ENCODE assay signal across 23 mouse cellular contexts in genomic region chr1:133366951-133367605, GRCm38 (mm10). TPM values are rescaled to one million over a fixed set of nuclear protein-coding genes. Genes with fewer than 3 reads are reported as not detected.
A peak's percentile ranks its signal among the peaks of the same experiment; 100 is the strongest.
DNase-seq lines count a peak whose midpoint lies in the region; ATAC-seq and TF ChIP-seq lines count a peak whose summit lies in the region.
"Had no signal": no experiment of that assay in that cellular context is flagged by ENCODE, and none has a peak within 500 bp of the region (broad histone marks: within the 10 kb centered on the region; RNA-seq: fewer than 3 reads in every experiment).

No protein-coding gene starts in this region.

- ATAC-seq in liver, embryonic 11.5 days (replicated peaks; ENCODE audit: low FRiP score): no peak
- no peak for ATAC-seq in embryonic facial prominence, embryonic 14.5 days (ENCODE audit: low read depth)
- ATAC-seq: forebrain, embryonic 15.5 days; intestine, embryonic 15.5 days; midbrain, embryonic 16.5 days; Patski had no signal

- H3K36me3 ChIP-seq in liver, adult 2 months (ENCODE audit: control insufficient read depth, insufficient read depth, low read length): peaks cover 12% of the 10 kb centered on the region; the same call in 1 of the 2 replicates
- no peaks in the 10 kb centered on the region for H3K36me3 ChIP-seq in liver, embryonic 11.5 days (ENCODE audit: control insufficient read depth, insufficient read depth, low read length)
- 0 out of 2 replicates have a peak, but pooled peaks cover 2% of the 10 kb centered on the region for H3K36me3 ChIP-seq in E14TG2a.4 (ENCODE audit: insufficient read depth, low read length)
- no peaks in the 10 kb centered on the region for H3K36me3 ChIP-seq in embryonic facial prominence, embryonic 14.5 days (ENCODE audit: control insufficient read depth, insufficient read depth, low read length)
- H3K36me3 ChIP-seq: forebrain, embryonic 15.5 days; intestine, embryonic 15.5 days; lung, embryonic 15.5 days had no signal

- H3K4me3 ChIP-seq in gastrocnemius, adult 2 months: no peak overlapping the region
- H3K4me3 ChIP-seq in liver, adult 2 months (ENCODE audit: insufficient read depth, low read depth, low read length): peak overlapping the region; percentile 87
- no peak overlapping the region for H3K4me3 ChIP-seq in liver, embryonic 11.5 days (ENCODE audit: low read depth, low read length)
- H3K4me3 ChIP-seq in E14TG2a.4 (replicated peaks; ENCODE audit: low read length): 0 out of 2 replicates have a peak overlapping the region, but pooled peaks have one; percentile 43
- no peak overlapping the region for H3K4me3 ChIP-seq in embryonic facial prominence, embryonic 14.5 days (ENCODE audit: low read depth, low read length)
- H3K4me3 ChIP-seq: forebrain, embryonic 15.5 days; intestine, embryonic 15.5 days; lung, embryonic 15.5 days had no signal

- 18% methylated on average over 10 of the region's 10 CpGs for WGBS in liver, adult 2 months
- WGBS in liver, embryonic 11.5 days: 49% methylated on average over 10 of the region's 10 CpGs
- WGBS in embryonic facial prominence, embryonic 14.5 days: 40% methylated on average over 10 of the region's 10 CpGs

- no peak for DNase-seq in gastrocnemius, adult 2 months
- DNase-seq in gastrocnemius, adult 8-10 months (ENCODE audit: low spot score in 2 of 2): no peak
- DNase-seq in liver, adult 2 months (ENCODE audit: extremely low read depth, low read depth, low spot score): peak; percentile 91
- no peak for DNase-seq in liver, embryonic 11.5 days (ENCODE audit: low spot score)
- peak; percentile 58 for DNase-seq in embryonic facial prominence, embryonic 14.5 days (ENCODE audit: low spot score)
- no peak for DNase-seq in layer of hippocampus, adult 9-11 months
- DNase-seq in cerebellum, adult 11 months: no peak
- DNase-seq: cerebellum, adult 11-12 months; cerebellum, postnatal 36 days; heart, postnatal 36 days; kidney, postnatal 10 days; right cerebral cortex, postnatal 14 days; thymus, postnatal 4 days had no signal

- no peaks in the 10 kb centered on the region for H3K9me3 ChIP-seq in liver, embryonic 11.5 days (ENCODE audit: control insufficient read depth, low read length)
- H3K9me3 ChIP-seq in E14TG2a.4 (ENCODE audit: low read length): peaks cover 12% of the 10 kb centered on the region
- no peaks in the 10 kb centered on the region for H3K9me3 ChIP-seq in embryonic facial prominence, embryonic 14.5 days (ENCODE audit: control insufficient read depth, low read length)
- H3K9me3 ChIP-seq: forebrain, embryonic 15.5 days; intestine, embryonic 15.5 days; lung, embryonic 15.5 days had no signal

- intact Hi-C loops in gastrocnemius, adult 2 months (cut with DNase I): no loop called here

- H3K79me2 ChIP-seq in liver, adult 2 months (ENCODE audit: control insufficient read depth, insufficient read depth, low read length): peaks cover 18% of the 10 kb centered on the region; the same call in 1 of the 2 replicates

- TF ChIP-seq POLR2A in liver, adult 2 months (IDR thresholded peaks at IDR 0.05; ENCODE audit: extremely low read depth, insufficient read depth, low read length): no peak

- peak overlapping the region; percentile 78 for H3K9ac ChIP-seq in liver, adult 2 months (ENCODE audit: low read depth, low read length)
- no peak overlapping the region for H3K9ac ChIP-seq in liver, embryonic 11.5 days (ENCODE audit: low read depth, low read length)
- H3K9ac ChIP-seq in embryonic facial prominence, embryonic 14.5 days (ENCODE audit: low read depth, low read length): no peak overlapping the region
- H3K9ac ChIP-seq: forebrain, embryonic 15.5 days; lung, embryonic 15.5 days had no signal

- no peaks in the 10 kb centered on the region for H3K27me3 ChIP-seq in liver, adult 2 months (ENCODE audit: control insufficient read depth, insufficient read depth, low read length)
- H3K27me3 ChIP-seq in liver, embryonic 11.5 days (replicated peaks; ENCODE audit: control insufficient read depth, insufficient read depth, low read length): peaks cover 41% of the 10 kb centered on the region
- H3K27me3 ChIP-seq in E14TG2a.4 (ENCODE audit: insufficient read depth, low read length): peaks cover 38% of the 10 kb centered on the region
- H3K27me3 ChIP-seq in embryonic facial prominence, embryonic 14.5 days (replicated peaks; ENCODE audit: control insufficient read depth, insufficient read depth, low read length): peaks cover 20% of the 10 kb centered on the region; the same call in 1 of the 2 replicates

- TF ChIP-seq CTCF in gastrocnemius, adult 2 months (IDR thresholded peaks at IDR 0.05): no peak
- peak; percentile 50 for TF ChIP-seq CTCF in liver, adult 2 months (IDR thresholded peaks at IDR 0.05; ENCODE audit: low read depth, low read length)
- no peak for TF ChIP-seq CTCF in E14TG2a.4 (conservative IDR thresholded peaks at IDR 0.05; ENCODE audit: low read length)

- peak overlapping the region; percentile 59 for H3K27ac ChIP-seq in gastrocnemius, adult 2 months
- peak overlapping the region; percentile 95 for H3K27ac ChIP-seq in liver, adult 2 months (replicated peaks; ENCODE audit: insufficient read depth, low read depth, low read length)
- H3K27ac ChIP-seq in liver, embryonic 11.5 days (ENCODE audit: low read depth, low read length): no peak overlapping the region
- peak overlapping the region; percentile 35; the same call in 1 of the 2 replicates for H3K27ac ChIP-seq in embryonic facial prominence, embryonic 14.5 days (replicated peaks; ENCODE audit: low read depth, low read length)
- H3K27ac ChIP-seq: forebrain, embryonic 15.5 days; lung, embryonic 15.5 days had no signal

- H3K4me2 ChIP-seq in liver, embryonic 11.5 days: no peak overlapping the region
- no peak overlapping the region for H3K4me2 ChIP-seq in embryonic facial prominence, embryonic 14.5 days (ENCODE audit: low read depth, low read length)
- H3K4me2 ChIP-seq: forebrain, embryonic 15.5 days; lung, embryonic 15.5 days had no signal

- H3K4me1 ChIP-seq in liver, adult 2 months (ENCODE audit: control insufficient read depth, insufficient read depth, low read length): peaks cover 45% of the 10 kb centered on the region
- H3K4me1 ChIP-seq in liver, embryonic 11.5 days (replicated peaks; ENCODE audit: control insufficient read depth, insufficient read depth, low read length): peaks cover 17% of the 10 kb centered on the region
- peaks cover 72% of the 10 kb centered on the region for H3K4me1 ChIP-seq in E14TG2a.4 (replicated peaks; ENCODE audit: low read depth, low read length)
- peaks cover 20% of the 10 kb centered on the region for H3K4me1 ChIP-seq in embryonic facial prominence, embryonic 14.5 days (ENCODE audit: control insufficient read depth, insufficient read depth, low read length)

RNA-seq across cellular contexts. Expression of gene Etnk2, which starts 3.7 kb away (rescaled TPM):
- under 1 TPM; 0.10 to 0.20 TPM for total RNA-seq in gastrocnemius, adult 2 months (2021)
- under 1 TPM in 3 of 4 experiments, not detected in 1; 0.15 to 0.64 (median 0.40) TPM for total RNA-seq in gastrocnemius, adult 8-10 months (2022)
- 361 and 389 TPM in 2 replicates for total RNA-seq in liver, adult 2 months (2014; rRNA removed)
- 249 and 278 TPM in 2 replicates for polyA plus RNA-seq in liver, adult 2 months (2012; rRNA removed)
- 4.5 and 5.8 TPM in 2 replicates for polyA plus RNA-seq in liver, embryonic 11.5 days (2014; fragmentation: Nextera tagmentation; extraction: Ambion mirVana)
- polyA plus RNA-seq in embryonic facial prominence, embryonic 14.5 days (2014; fragmentation: Nextera tagmentation; extraction: Ambion mirVana): 3.3 and 3.4 TPM in 2 replicates
- total RNA-seq: megakaryocyte progenitor cell, adult 5-6 weeks had no signal

RNA-seq across cellular contexts. Expression of gene Ren1, which starts 16.8 kb away (rescaled TPM):
- under 1 TPM in 1 of 2 experiments, not detected in 1; 0.15 TPM for total RNA-seq in gastrocnemius, adult 2 months (2021)
- not detected for total RNA-seq in gastrocnemius, adult 8-10 months (2022)
- total RNA-seq in liver, adult 2 months (2014; rRNA removed): not detected in 2 replicates
- 0.18 and 7.6 TPM in 2 replicates for polyA plus RNA-seq in liver, adult 2 months (2012; rRNA removed)
- 0.30 and 0.40 TPM in 2 replicates for polyA plus RNA-seq in liver, embryonic 11.5 days (2014; fragmentation: Nextera tagmentation; extraction: Ambion mirVana)
- 5.9 and 6.6 TPM in 2 replicates for polyA plus RNA-seq in embryonic facial prominence, embryonic 14.5 days (2014; fragmentation: Nextera tagmentation; extraction: Ambion mirVana)
- total RNA-seq: gastrocnemius, postnatal 14 days; left cerebral cortex, postnatal 4 days; megakaryocyte progenitor cell, adult 5-6 weeks had no signal
- polyA plus RNA-seq: forebrain, embryonic 15.5 days; midbrain, embryonic 16.5 days; Patski had no signal

RNA-seq across cellular contexts. Expression of gene Kiss1, which starts 45.4 kb away (rescaled TPM):
- not detected for total RNA-seq in gastrocnemius, adult 2 months (2021)
- total RNA-seq in gastrocnemius, adult 8-10 months (2022): not detected
- total RNA-seq in liver, adult 2 months (2014; rRNA removed): not detected in 2 replicates
- not detected in 2 replicates for polyA plus RNA-seq in liver, adult 2 months (2012; rRNA removed)
- not detected in 2 replicates for polyA plus RNA-seq in liver, embryonic 11.5 days (2014; fragmentation: Nextera tagmentation; extraction: Ambion mirVana)
- polyA plus RNA-seq in embryonic facial prominence, embryonic 14.5 days (2014; fragmentation: Nextera tagmentation; extraction: Ambion mirVana): not detected in 2 replicates
- total RNA-seq: gastrocnemius, postnatal 14 days; heart, postnatal 36 days; left cerebral cortex, postnatal 4 days; megakaryocyte progenitor cell, adult 5-6 weeks had no signal
- polyA plus RNA-seq: forebrain, embryonic 15.5 days; intestine, embryonic 15.5 days; midbrain, embryonic 16.5 days; Patski had no signal

RNA-seq across cellular contexts. Expression of gene Sox13, which starts 57.1 kb away (rescaled TPM):
- total RNA-seq in gastrocnemius, adult 2 months (2021): 10 to 100 TPM in 1 of 2 experiments, 1 to 10 TPM in 1; 8.9 to 12.4 TPM
- 1 to 10 TPM; 4.0 to 8.7 (median 6.7) TPM for total RNA-seq in gastrocnemius, adult 8-10 months (2022)
- 2.0 and 2.2 TPM in 2 replicates for total RNA-seq in liver, adult 2 months (2014; rRNA removed)
- polyA plus RNA-seq in liver, adult 2 months (2012; rRNA removed): 5.6 and 10.2 TPM in 2 replicates
- 4.1 and 4.4 TPM in 2 replicates for polyA plus RNA-seq in liver, embryonic 11.5 days (2014; fragmentation: Nextera tagmentation; extraction: Ambion mirVana)
- 5.4 and 6.6 TPM in 2 replicates for polyA plus RNA-seq in embryonic facial prominence, embryonic 14.5 days (2014; fragmentation: Nextera tagmentation; extraction: Ambion mirVana)

RNA-seq across cellular contexts. Expression of gene Golt1a, which starts 57.5 kb away (rescaled TPM):
- total RNA-seq in gastrocnemius, adult 2 months (2021): not detected
- total RNA-seq in gastrocnemius, adult 8-10 months (2022): not detected
- 11.4 and 13.0 TPM in 2 replicates for total RNA-seq in liver, adult 2 months (2014; rRNA removed)
- 16.1 and 21.2 TPM in 2 replicates for polyA plus RNA-seq in liver, adult 2 months (2012; rRNA removed)
- 2.0 and 2.5 TPM in 2 replicates for polyA plus RNA-seq in liver, embryonic 11.5 days (2014; fragmentation: Nextera tagmentation; extraction: Ambion mirVana)
- polyA plus RNA-seq in embryonic facial prominence, embryonic 14.5 days (2014; fragmentation: Nextera tagmentation; extraction: Ambion mirVana): not detected in 2 replicates
- total RNA-seq: gastrocnemius, postnatal 14 days; heart, postnatal 36 days; layer of hippocampus, postnatal 10 days; megakaryocyte progenitor cell, adult 5-6 weeks had no signal
- polyA plus RNA-seq: midbrain, embryonic 16.5 days had no signal

Comparison
In these comparisons a context has a peak if more than half of its experiments do, and no peak if none do; other contexts are left out.
1. DNase-seq: peak in liver, adult 2 months (single experiment) and embryonic facial prominence, embryonic 14.5 days (single experiment); none in gastrocnemius, adult 2 months (single experiment), gastrocnemius, adult 8-10 months (0 of 2), liver, embryonic 11.5 days (single experiment), layer of hippocampus, adult 9-11 months (single experiment) and cerebellum, adult 11 months (single experiment).
2. H3K4me3 ChIP-seq: peak in liver, adult 2 months (single experiment) and E14TG2a.4 (single experiment); none in gastrocnemius, adult 2 months (single experiment), liver, embryonic 11.5 days (single experiment) and embryonic facial prominence, embryonic 14.5 days (single experiment).
3. RNA of gene Etnk2, which starts 3.7 kb away (total RNA-seq): 361 to 389 TPM in liver, adult 2 months; 0.15 to 0.64 TPM in gastrocnemius, adult 8-10 months and 0.10 to 0.20 TPM in gastrocnemius, adult 2 months; every median in the first group is over 100 times any median in the second.